Mouse (Mus musculus): ENCODE data around the gene Cacnb4.

DNA sequence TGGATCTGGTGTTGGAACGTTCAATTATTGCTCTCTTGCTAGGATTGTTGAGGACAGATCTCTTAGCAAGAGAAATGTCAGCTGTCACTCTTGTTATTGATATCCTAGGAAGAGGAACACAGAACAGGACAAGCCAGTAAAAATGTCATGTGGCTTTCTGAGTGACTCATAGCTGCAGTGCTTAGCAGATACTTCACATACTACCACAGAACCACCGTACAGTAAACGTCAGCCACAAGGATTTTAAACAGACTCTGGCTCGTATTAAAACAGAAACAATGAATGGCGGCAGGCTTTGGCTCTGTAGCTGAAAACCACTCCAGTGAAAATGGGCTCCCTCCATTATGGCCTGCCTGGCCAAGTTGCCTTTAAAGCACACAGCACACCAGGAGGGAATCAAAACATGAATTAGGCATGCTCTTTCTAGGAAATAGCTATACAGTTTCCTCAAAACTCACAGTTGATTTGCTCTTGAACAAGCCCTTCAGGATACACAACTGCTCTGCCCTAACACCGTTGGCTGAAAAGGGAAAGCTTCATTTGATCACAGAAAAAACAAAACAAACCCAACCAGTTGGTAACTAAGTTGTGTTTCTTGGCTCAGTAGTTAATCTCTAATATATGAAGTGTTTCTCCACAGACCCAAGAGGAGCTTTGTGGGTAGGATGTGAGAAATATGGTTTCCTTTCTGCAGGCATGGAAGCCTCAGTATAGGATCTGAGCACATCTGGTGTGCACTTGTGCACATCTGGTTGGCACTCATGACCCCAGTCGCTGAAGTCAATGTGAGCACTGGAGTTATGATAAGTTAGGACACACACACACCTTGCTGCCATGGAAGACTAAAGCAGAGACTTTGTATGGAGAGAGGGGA is 220.8 kb downstream of the Cacnb4 start:
- TF ChIP-seq POLR2A (IDR thresholded peaks at IDR 0.05; ENCODE audit: insufficient read length, low read depth) (no peak), MYOG (IDR thresholded peaks at IDR 0.05; ENCODE audit: control insufficient read depth in 1 of 3, insufficient read depth in 1 of 3, insufficient read length in 2 of 3, low read depth in 2 of 3) (no peak), MAX (IDR thresholded peaks at IDR 0.05; ENCODE audit: low read depth) (no peak), TCF12 (IDR thresholded peaks at IDR 0.05; ENCODE audit: insufficient read depth, poor library complexity, severe bottlenecking) (no peak), MYOD1 (IDR thresholded peaks at IDR 0.05; ENCODE audit: control insufficient read depth in 1 of 3, insufficient read length in 2 of 3, low read depth in 2 of 3) (no peak), REST (IDR thresholded peaks at IDR 0.05; ENCODE audit: insufficient read depth, insufficient read length) (no peak), POLR2AphosphoS2 (IDR thresholded peaks at IDR 0.05; ENCODE audit: insufficient read length, low read depth) (no peak), SRF (IDR thresholded peaks at IDR 0.05; ENCODE audit: control insufficient read depth, insufficient read length, low read depth) (no peak)

Measured in myocyte (in vitro differentiated cells).